Mouse (Mus musculus) intestine, postnatal 0 days (tissue): ENCODE results near the gene Krt83. TPM values are rescaled to one million over a fixed set of nuclear protein-coding genes. Genes with fewer than 3 reads are reported as not detected.
A peak's percentile ranks its signal among the peaks of the same experiment; 100 is the strongest.

Experiments used
- ATAC-seq: fragments of 200-750 bp; cut with Nextera tagmentation; 2 replicates; pipeline ENCODE4 v1.8.0; 2017; ENCODE audit warnings: mild to moderate bottlenecking, moderate TSS enrichment, moderate library complexity
- H3K27ac ChIP-seq: fragments of 300-500 bp; sonication (generic); 2 replicates; pipeline ENCODE4 v1.5.1; 2014; ENCODE audit warnings: mild to moderate bottlenecking, low read depth, low read length, moderate library complexity
- H3K27me3 ChIP-seq: fragments of 300-500 bp; sonication (generic); replicated peaks from 2 replicates; pipeline ENCODE4 v1.6.1; 2014; ENCODE audit warnings: low read length, mixed read lengths; ENCODE audit not compliant: control insufficient read depth, insufficient read depth
- H3K36me3 ChIP-seq: fragments of 300-500 bp; sonication (generic); 2 replicates; pipeline ENCODE4 v1.6.1; 2014; ENCODE audit warnings: mild to moderate bottlenecking, moderate library complexity; ENCODE audit not compliant: control insufficient read depth, insufficient read depth
- H3K4me1 ChIP-seq: fragments of 300-500 bp; sonication (generic); replicated peaks from 2 replicates; pipeline ENCODE4 v1.6.1; 2014; ENCODE audit warnings: antibody characterized with exemption, low read length, mixed read lengths; ENCODE audit not compliant: control insufficient read depth, insufficient read depth
- H3K4me2 ChIP-seq: fragments of 300-500 bp; sonication (generic); replicated peaks from 2 replicates; pipeline ENCODE4 v1.6.1; 2014; ENCODE audit warnings: low read depth, mild to moderate bottlenecking, moderate library complexity
- H3K4me3 ChIP-seq: fragments of 300-500 bp; sonication (generic); 2 replicates; pipeline ENCODE4 v1.5.1; 2014; ENCODE audit warnings: low read depth, low read length
- H3K9ac ChIP-seq: fragments of 300-500 bp; sonication (generic); 2 replicates; pipeline ENCODE4 v1.6.1; 2014; ENCODE audit warnings: mild to moderate bottlenecking, low read depth, low read length
- H3K9me3 ChIP-seq: fragments of 300-500 bp; sonication (generic); 2 replicates; pipeline ENCODE4 v1.6.1; 2016; ENCODE audit warnings: mixed run types; ENCODE audit not compliant: control insufficient read depth
- CTCF ChIP-seq: sonication (generic); IDR thresholded peaks from 2 replicates; pipeline ENCODE4 v1.5.1; 2016; ENCODE audit warnings: low read depth, mild to moderate bottlenecking, control low read depth, antibody characterized with exemption, moderate library complexity
- WGBS: fragments of 180-500 bp; shearing (Covaris S2); extraction: QIAGEN DNeasy Blood & Tissue Kit; methylation state at CpG from one replicate; pipeline ENCODE4 v1.1.7; 2014; 5-methylcytosine and 5-hydroxymethylcytosine counted together
- polyA plus RNA-seq: library from polyadenylated mRNA; unstranded; fragments of >200 nt; fragmentation: Nextera tagmentation; extraction: Ambion mirVana; gene quantifications from 2 replicates; pipeline ENCODE4 v1.2.1, GENCODE M21; 2015

The Krt83 gene
- polyA plus RNA-seq, 1 experiment from 2014 or later: not detected

DNA sequence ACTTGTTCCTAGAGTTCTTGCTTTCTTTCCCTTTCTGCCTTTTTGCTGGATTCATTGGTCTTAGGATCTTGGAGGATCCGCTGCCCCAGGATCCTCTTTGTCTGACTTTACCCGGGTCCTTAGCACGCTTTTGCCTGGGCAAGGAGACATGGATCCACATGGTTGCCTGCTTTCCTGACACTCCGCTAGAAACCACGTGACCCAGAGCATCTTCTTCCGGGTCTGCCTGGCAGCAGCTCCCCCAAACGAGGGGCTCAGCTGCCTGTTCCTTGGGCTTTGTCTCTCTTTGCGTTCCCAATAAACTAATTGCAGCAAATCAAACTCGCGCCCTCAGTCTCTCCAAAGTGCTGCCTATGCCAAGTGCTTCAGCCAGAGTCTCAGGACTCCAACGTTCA lies 11.6 kb downstream of the Krt83 start:
- Histone ChIP-seq H3K27me3 (peaks cover 11% of the 10 kb centered on the region), H3K4me3 (peak overlapping the region; percentile 32), H3K9ac (no peak overlapping the region), H3K27ac (no peak overlapping the region), H3K4me2 (peak overlapping the region; percentile 67), H3K36me3 (no peaks in the 10 kb centered on the region), H3K9me3 (no peaks in the 10 kb centered on the region), H3K4me1 (no peaks in the 10 kb centered on the region)
- ATAC-seq: no peak
- TF ChIP-seq CTCF: no peak
- 36% methylated on average over 11 of the region's 11 CpGs for WGBS

GRCm38 (mm10) chr15:101479007-101479665 lies 12.2 kb downstream of the Krt83 start:
- Histone ChIP-seq H3K36me3 (no peaks in the 10 kb centered on the region), H3K27ac (no peak overlapping the region), H3K9ac (no peak overlapping the region), H3K9me3 (no peaks in the 10 kb centered on the region), H3K4me3 (peak overlapping the region; percentile 32), H3K4me1 (no peaks in the 10 kb centered on the region), H3K27me3 (peaks cover 11% of the 10 kb centered on the region), H3K4me2 (peak overlapping the region; percentile 67)
- TF ChIP-seq CTCF: peak; percentile 72
- 7% methylated on average over 31 of the region's 31 CpGs for WGBS
- peak; percentile 45 for ATAC-seq

DNA sequence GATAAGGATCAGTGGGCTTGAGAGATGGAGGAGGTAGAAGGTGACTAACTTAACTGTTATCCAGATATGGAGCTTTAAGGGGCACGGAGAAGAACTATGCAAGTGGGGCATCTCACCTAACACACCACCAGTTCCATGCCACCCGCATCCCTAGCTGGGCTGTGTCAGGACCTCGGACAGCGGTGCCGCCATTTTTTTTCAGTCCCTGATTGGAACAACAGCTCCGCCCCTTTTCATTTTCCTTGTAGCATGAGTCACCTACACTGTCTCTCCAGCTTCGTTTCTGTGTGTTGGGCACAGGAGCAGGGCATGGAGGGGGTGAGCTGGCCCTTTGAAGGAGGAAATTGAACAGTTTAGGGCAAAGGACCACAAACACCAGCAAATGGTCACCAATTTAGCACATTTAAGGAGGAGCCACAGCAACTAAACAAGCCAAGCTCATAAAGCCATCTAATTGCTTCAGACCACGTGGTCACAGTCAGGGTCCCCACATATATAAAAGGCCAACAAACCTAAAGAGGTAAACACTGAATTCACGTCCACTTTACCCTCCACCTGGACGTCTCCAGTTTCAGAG lies 18.3 kb downstream of the Krt83 start, which contains the start of gene Krt86:
Gene Krt86, plus strand, starts transcription at position 527 of the 577 bp plus-strand sequence.
- 22% methylated on average over 10 of the region's 10 CpGs for WGBS
- ATAC-seq: no peak
- Histone ChIP-seq H3K36me3 (no peaks in the 10 kb centered on the region), H3K27ac (no peak within 1 kb of the TSS), H3K4me1 (no peaks in the 10 kb centered on the region), H3K9ac (no peak within 1 kb of the TSS), H3K4me3 (no peak within 1 kb of the TSS), H3K27me3 (no peaks in the 10 kb centered on the region), H3K9me3 (no peaks in the 10 kb centered on the region), H3K4me2 (no peak within 1 kb of the TSS)
- TF ChIP-seq CTCF: no peak

DNA sequence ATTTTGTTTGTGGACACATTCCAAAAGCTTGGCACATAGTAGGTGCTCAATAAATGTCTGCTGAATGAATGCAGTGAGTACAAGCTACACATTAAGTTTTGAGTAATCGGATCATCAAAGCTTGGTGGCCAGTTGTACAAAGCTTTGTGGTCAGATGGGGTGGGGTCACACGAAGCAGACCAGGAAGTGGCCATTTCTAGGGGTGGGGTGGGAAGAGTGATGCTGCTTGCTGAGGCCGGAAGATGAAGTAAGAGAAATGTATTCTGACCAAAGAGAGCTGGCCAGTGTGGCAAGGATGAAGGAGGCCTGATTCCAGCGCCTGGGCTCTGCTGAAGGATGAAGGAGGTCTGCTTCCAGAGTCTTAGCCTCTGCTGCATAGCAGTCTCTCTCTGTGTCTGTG lies 22.2 kb downstream of the Krt83 start:
- 71% methylated on average over 4 of the region's 4 CpGs for WGBS
- H3K9me3 ChIP-seq: no peaks in the 10 kb centered on the region
- no peaks in the 10 kb centered on the region for H3K4me1 ChIP-seq
- no peak overlapping the region for H3K4me3 ChIP-seq
- H3K4me2 ChIP-seq: no peak overlapping the region
- H3K36me3 ChIP-seq: no peaks in the 10 kb centered on the region
- no peak overlapping the region for H3K27ac ChIP-seq
- no peak for TF ChIP-seq CTCF
- H3K9ac ChIP-seq: no peak overlapping the region
- ATAC-seq: no peak
- H3K27me3 ChIP-seq: no peaks in the 10 kb centered on the region

GRCm38 (mm10) chr15:101463651-101464050 lies 27.7 kb downstream of the Krt83 start, which contains the start of gene Krt81:
Gene Krt81 (minus strand): TSS chr15:101463751.
- no peaks in the 10 kb centered on the region for H3K4me1 ChIP-seq
- no peak within 1 kb of the TSS for H3K27ac ChIP-seq
- WGBS: 73% methylated on average over 13 of the region's 13 CpGs
- no peak within 1 kb of the TSS for H3K4me3 ChIP-seq
- no peaks in the 10 kb centered on the region for H3K9me3 ChIP-seq
- no peak within 1 kb of the TSS for H3K9ac ChIP-seq
- H3K36me3 ChIP-seq: no peaks in the 10 kb centered on the region
- H3K27me3 ChIP-seq: no peaks in the 10 kb centered on the region
- no peak for ATAC-seq
- TF ChIP-seq CTCF: no peak
- H3K4me2 ChIP-seq: no peak within 1 kb of the TSS

DNA sequence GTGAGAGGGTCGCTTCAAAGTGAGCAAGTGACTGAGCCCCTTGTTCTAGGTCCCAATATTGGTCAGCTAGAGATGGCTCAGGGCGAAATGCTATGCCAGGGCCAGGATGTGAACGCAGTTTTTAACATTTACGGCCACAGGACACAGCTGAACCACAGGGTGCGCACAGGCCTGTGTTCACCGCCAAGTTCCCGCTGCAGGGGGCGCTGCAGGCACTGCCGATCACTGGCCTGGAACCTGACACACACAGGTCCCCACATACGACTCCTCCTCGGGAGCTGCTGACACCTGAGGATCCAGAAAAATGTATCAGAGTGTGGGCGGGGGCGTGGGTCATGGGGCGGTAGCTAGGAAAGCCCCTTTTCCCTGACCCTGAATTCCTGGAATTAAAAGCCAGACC lies 32.0 kb downstream of the Krt83 start:
- peak; percentile 32 for TF ChIP-seq CTCF
- no peak overlapping the region for H3K27ac ChIP-seq
- H3K9me3 ChIP-seq: no peaks in the 10 kb centered on the region
- no peak overlapping the region for H3K4me2 ChIP-seq
- no peak for ATAC-seq
- WGBS: 79% methylated on average over 14 of the region's 14 CpGs
- no peaks in the 10 kb centered on the region for H3K36me3 ChIP-seq
- no peak overlapping the region for H3K9ac ChIP-seq
- no peaks in the 10 kb centered on the region for H3K4me1 ChIP-seq
- H3K27me3 ChIP-seq: no peaks in the 10 kb centered on the region
- no peak overlapping the region for H3K4me3 ChIP-seq
